Mouse (Mus musculus): Measurements from ENCODE around the gene Cux1.
"Not testable (repeated sequence)": the region's sequence is repeated elsewhere in the genome, so short reads cannot be mapped to it uniquely, and the experiment has no call there.

The Cux1 gene

DNA sequence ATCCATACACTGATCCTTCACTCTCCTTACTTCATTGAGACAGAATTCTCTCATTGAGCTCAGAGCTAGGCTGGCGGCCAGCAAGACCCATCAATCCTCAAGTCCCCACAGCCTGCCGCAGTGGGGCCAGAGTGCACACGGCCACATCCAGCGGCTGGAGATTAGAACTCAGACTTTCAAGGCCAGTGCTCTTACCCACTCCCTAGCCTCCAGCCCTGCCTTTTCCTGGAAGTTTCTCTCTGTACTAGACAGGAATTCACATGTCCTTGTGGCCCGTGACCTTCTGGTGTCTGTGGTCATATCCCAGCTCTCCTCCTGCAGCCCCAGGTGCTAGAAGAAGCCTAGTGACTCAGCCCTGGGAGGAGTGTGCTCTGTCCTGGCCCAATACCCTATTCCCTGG lies 330.7 kb downstream of the Cux1 start:
- no peak for DNase-seq

DNA sequence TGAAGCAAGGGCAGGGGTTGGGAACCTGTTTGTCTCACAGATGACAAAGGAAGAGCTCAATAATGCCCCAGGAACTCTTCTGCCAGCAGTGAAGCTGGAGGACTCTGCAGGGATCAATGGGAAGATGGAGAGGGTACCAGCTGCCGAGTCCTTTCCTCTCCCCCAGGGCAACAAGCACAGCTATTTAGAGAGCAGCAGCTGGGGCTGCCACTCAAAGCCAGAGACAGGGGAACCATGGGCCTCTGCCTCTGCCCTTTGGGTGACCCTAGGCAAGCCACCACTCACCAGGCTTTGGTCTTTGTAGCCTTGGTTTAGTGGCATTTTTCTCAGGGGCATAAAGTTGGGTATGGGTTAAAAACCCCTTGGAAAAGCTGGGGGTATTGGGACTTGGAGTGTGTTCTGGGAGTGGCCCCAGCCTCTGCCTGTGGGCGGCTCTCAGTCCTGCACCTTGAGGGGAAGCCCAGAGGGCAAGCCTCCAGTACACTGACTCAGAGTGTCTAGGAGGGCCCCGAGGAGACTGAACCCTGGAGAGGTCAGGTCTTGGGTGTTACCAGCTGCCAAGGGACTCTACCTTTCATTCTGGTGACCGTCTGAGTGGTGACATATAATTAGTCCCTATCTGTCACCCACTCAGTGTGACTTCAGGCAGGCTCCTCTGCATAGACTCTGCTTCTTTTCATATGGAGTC lies 336.8 kb downstream of the Cux1 start:
- DNase-seq: no peak

DNA sequence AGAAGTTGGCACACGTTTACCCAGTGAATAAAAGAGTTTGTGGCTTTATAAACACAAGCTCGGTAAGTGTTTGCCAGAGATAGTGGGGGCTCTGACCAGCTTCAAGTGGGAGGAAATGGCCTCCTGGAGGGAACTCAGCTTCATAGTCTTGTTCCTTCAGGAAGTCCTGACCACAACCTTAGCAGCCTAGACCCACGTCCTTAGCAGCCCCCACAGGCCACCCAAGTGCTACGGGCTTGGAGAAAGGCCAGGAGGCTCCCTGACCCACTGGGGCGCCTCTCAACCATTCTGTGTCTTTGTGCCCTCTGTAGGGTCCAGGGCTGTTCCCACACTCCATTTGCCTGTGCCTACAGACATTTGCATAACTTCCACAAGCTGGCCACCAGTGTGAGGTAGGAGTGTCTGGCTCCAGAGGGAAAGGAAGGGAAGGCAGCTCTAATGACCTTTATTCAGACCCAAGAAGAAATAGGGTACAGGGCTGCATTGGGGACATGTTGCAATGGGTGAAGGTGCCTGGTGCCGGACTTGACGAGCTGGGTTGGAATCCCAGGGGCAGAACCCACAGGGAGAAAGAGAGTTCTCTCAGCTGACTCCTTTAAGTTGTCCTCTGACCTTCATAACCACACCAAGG lies 340.9 kb downstream of the Cux1 start:
- DNase-seq: no peak

DNA sequence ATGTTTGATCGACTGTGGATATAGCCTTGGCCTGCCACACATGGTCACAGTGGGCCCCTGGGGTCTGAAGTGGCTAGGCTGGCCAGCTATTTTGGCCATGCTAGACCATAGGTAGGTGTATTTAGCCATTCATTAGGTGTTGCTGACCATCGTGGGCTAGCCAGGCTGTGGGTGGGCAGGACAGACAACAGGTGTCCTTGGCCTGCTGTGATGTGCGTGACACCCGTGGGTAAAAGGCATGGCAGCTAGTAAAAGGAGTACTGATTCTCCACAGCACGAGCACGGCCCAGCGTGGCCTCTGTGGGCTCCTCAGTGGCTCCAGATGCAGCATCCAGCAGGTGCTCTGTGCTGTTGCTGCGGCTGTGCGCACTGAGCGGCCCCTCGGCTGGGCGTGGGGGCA lies 348.7 kb downstream of the Cux1 start:
- no peak for DNase-seq

DNA sequence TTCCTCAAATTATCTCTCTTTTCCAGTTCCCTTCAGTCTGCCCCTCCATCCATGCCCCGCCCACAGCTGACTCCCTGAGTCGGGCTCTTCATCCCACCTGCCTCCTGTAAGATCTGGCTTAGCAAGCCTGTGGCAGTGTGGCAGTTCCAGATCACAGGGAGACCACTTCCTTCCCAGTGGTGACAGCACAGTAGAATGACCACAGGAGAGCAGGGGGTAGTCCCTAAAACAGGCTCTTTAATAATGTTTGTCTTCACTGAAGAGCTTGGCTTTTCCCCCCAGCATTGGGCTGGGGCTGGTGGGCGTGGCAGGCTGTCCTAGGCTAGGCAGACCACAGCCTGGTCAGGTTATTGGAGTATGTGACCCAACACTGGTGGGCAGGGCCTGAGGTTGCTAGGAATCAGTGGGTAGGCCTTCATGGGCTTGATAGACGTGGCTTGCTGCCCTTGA lies 349.3 kb downstream of the Cux1 start:
- no peak for DNase-seq

DNA sequence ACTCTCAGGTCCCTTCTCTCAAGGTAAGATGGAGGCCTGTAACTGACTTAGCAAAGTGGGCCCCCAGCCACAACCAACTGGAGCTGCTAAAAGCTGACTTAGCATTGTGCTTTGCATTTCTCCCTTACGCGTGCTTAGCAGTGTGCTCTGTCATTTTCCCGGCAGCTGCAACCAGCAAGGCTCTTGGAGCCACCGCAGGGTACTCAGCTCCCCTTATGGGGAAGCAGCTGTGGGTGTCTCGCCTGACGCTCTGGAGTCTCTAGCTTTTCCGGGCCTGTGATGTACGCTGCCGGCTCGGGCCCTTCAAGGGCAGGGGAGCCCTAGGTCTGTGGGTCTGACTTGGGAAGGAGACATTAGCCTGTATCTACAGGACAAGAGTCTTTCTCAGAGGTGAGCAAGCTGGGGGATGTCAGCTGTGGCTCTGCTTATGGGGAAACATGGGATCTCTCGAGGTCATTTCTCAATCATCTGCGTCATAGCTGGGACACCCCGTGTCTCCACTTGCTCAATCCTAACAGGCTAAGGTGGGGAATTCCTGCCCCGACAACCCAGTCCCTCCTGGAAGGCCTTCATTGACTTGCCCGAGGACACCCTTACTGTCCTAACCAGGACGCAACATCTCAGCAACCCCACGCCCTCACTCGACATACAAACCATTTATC lies 350.2 kb downstream of the Cux1 start:
- DNase-seq: no peak

DNA sequence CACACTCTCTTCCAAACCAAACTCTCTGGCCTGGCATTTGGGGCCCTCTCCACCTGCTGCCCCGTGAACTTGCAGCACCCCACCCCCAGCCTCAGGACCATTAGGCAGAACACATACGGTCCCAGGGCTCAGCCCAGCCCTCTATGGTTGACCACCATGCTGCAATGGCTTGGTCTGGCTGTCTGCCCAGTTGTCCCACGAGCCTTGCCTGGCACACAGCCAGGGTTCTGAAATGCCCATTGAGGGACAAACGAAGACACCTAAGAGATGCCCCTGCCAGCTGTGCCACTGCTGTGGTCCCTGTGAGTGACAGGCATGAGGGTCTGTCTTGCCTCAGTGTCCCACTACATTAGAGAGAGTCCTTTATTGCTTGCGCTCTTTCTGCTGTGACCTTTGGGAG lies 351.3 kb downstream of the Cux1 start:
- DNase-seq: no peak

DNA sequence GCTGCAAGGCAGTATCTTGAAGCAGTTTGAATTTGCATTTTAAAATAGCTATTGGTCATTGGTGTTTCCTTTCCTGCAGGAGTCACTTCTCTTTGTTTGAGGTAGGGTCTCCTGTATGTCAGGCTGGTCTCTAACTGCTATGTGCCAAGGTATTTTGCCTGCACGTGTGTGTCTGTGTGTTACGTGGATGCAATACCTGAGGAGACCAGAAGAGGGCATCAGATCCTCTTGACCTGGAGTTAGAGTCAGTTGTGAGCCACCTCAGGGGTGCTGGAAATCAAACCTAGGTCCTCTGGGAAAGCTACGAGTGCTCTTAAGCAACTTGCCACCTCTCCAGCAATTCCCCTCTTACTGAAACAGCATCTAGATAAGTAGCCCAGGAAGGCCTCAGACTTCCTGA lies 352.1 kb downstream of the Cux1 start:
- no peak for DNase-seq

DNA sequence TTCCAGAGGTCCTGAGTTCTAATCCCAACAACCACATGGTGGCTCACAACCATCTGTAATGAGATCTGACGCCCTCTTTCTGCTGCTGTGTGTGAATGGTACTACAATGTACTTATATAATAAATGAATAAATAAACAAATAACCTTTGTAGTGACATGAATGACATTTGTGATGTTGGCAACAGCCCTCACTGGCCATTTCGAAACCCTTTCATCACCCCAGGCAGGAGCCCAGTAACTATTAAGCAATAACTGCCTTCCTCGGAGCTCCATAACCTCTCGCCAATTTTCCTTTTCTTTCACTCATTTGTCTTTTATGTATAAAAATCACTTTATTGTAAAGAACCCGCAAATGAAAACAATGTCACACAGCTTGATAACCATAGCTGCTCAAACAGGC lies 353.6 kb downstream of the Cux1 start:
- no peak for DNase-seq

DNA sequence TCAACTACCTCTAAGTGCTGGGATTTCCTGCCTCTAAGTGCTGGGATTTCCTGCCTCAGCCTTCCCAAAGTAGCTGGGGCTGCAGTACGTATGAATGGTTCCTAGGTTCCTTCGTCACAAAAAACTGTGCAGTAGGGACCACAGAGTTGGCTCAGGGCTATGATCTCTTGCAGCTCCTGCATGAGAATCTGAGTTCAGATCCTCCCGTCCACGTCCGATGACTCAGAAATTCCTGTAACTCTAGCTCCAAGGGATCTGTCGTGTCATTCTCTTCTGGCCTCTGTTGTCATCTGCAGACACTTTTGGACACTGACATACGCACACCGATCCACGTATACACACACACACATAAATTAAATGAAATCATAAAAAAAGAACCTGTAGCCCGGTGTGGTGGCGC lies 354.6 kb downstream of the Cux1 start:
- no peak for DNase-seq

DNA sequence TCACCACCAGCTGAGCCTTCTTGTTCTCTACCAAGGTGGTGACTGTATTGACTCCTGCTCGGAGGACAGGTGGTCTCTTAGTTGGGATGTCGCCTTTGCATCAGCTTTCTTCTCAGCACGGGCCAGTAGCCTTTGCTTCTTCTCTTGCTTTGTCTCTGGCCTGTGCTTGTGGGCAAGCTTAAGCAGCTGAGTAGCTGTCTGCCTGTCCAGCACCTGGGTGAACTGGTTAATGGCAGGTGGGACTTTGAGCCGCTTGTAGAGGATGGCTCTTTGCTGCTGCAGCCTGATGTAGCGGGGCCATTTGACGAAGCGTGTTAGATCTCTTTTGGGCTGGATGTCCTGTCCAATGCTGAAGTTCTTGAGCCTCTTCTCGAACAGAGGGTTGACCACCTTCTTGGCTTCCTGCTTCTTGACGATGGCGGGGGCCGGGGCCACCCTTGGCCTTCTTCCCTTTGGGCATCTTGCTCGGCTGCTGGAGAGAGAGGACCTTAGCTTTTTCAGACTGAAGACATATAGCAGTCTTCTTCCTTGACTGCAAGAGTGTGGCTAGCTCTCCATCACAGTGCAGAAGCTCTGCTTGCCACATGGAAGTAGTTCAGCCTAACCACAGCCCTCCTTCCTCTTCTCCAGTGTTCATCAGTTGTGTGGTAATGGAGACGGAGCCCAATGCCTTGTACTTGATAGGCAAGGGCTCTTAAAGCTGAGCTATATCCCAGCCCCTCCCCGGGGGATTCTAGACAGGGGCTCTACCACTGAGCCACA lies 355.8 kb downstream of the Cux1 start:
- not testable (repeated sequence) for DNase-seq

DNA sequence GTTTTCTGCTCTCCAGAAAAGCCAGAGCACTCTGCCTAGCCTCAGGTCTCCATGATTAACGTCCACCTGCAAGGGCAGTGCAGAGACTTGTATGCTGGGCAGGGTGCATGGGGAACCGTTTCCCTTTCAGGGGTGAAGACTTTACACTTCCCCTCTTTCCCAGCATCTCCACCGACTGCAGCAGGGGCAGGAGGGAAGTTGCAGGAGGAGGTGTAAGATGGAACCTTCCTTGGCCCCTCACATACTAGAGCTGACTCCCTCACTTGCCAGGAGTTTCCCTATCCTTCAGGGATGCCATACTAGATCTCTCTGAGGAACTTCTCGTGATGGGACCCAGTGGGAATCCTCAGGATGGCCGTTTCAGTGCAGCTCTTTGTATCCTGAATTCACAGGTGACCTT lies 356.7 kb downstream of the Cux1 start:
- no peak for DNase-seq

DNA sequence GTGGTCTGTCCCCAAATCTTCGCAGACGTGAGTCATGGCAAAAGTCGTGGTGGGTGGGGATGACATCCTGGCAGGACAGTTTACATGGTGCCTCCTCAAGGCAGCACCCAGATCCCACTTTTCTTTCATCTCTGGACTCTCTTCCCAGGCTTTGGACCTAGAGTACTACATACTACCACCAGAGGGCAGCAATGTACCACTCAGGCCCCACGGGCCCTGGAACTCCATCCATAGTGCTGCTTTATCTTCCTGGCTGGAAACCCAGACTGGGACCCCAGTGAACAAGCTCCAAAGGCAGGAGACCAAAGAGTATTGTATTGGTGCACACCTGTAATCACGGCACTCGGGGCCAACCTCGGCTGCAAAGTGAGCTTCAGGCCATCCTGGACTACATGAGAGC lies 365.5 kb downstream of the Cux1 start:
- DNase-seq: peak; percentile 63

DNA sequence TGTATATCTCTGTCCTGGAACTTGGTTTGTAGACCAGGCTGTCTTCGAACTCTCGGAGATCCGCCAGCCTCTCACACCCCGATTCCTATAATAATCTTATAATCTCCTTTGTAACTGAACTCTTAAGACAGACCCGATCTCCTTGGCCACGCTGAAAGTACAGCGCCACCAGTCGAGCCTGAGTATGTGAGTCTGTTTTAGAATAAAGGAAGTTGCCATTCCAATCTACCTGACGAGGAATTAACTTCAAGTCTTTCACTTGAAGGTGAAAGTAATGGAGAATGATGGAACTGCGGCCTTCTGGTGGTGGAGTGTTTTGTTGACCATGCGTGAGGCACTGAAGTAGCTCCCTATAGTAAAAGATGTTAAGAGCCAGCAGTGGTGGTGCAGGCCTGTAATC lies 367.8 kb downstream of the Cux1 start:
- peak; percentile 40 for DNase-seq

DNA sequence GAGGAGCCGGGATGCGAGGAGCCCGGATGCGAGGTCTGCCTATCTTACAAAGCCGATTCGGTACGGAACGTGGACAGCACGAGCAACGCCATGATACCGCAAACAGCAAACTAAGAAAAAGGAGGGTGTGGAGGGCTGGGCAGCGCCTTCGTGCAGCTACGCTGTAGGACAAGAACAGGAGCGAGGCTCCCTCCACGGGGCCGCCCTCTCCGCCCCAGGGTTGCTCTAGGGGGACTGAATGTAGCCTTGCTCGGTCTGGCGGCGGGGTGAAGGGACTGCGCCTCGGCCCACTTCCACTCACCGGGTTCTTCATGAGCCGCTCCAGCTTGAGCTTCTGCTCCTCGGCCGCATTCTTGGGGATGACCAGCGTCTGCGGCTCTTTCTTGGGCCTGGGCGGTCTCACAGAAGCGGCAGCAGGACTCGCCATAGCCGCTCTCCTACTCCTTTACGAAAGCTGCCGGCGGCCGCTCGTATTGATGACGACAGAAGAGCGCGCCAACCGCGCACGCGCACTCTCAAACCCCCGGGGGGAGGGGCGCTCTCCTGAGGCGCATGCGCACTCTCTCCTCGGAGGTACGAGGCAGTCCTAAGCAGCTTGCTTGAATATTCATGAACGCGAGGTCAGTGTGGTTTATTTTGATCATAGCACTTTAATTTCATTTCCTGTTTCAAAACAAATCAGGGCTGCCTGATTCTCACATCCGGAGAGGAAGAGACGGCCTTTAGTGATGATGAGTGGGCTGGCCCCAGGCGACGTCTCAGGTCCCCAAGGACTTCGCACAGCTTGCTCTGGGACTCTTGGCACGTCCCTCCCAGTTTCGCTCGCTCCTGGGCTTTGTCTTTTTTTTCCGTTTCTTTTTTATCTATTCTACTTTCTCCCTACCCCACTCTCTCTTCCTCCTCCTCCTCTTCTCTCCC lies 368.6 kb downstream of the Cux1 start, which contains the start of gene Prkrip1:
Gene Prkrip1 (minus strand): TSS at position 490 of the 918 bp plus-strand sequence.
- DNase-seq: peak; percentile 93
